8 mouse cellular contexts compared by ENCODE assay signal in genomic region chr17:47593215-47593853, GRCm38 (mm10). TPM values are rescaled to one million over a fixed set of nuclear protein-coding genes. Genes with fewer than 3 reads are reported as not detected.
DNase-seq lines count a peak whose midpoint lies in the region; ATAC-seq lines count a peak whose summit lies in the region.

No protein-coding gene starts in this region.

- H3K4me3 ChIP-seq in hindbrain, embryonic 16.5 days (ENCODE audit: low read length), result peak overlapping the region; percentile 80
- H3K4me3 ChIP-seq in macrophage (ENCODE audit: inconsistent target), result peak overlapping the region; percentile 93

- peaks cover 22% of the 10 kb centered on the region for H3K4me1 ChIP-seq in hindbrain, embryonic 16.5 days (ENCODE audit: control insufficient read depth, insufficient read depth, low read depth, low read length)

- H3K36me3 ChIP-seq in hindbrain, embryonic 16.5 days (ENCODE audit: control insufficient read depth, insufficient read depth, low read length), result no peaks in the 10 kb centered on the region
- no peaks in the 10 kb centered on the region for H3K36me3 ChIP-seq in macrophage (ENCODE audit: inconsistent target)

- under 1% methylated on average over 50 of the region's 63 CpGs for WGBS in hindbrain, embryonic 16.5 days
- WGBS in macrophage (ENCODE audit: missing documents), result under 1% methylated on average over 46 of the region's 63 CpGs

- H3K4me2 ChIP-seq in hindbrain, embryonic 16.5 days (ENCODE audit: low read length), result peak overlapping the region; percentile 95

- H3K27ac ChIP-seq in hindbrain, embryonic 16.5 days (ENCODE audit: low read depth, low read length), result peak overlapping the region; percentile 81
- peak overlapping the region; percentile 79 for H3K27ac ChIP-seq in macrophage

- peak; percentile 92 for ATAC-seq in hindbrain, embryonic 16.5 days

- H3K9ac ChIP-seq in hindbrain, embryonic 16.5 days (ENCODE audit: low read depth, low read length), result peak overlapping the region; percentile 77

- H3K79me2 ChIP-seq in macrophage (ENCODE audit: inconsistent target), result peaks cover 31% of the 10 kb centered on the region

- DNase-seq in WW6 (ENCODE audit: low read depth, low spot score), result peak; percentile 75
- DNase-seq in cerebellum, postnatal 4 days (ENCODE audit: low spot score in 2 of 2), result peak; percentile 72 to 89
- peak; percentile 93 for DNase-seq in gastrocnemius, adult 18-20 months (ENCODE audit: low spot score)
- DNase-seq in left cerebral cortex, adult 18-20 months (ENCODE audit: low spot score in 2 of 2), result peak; percentile 91 to 94
- DNase-seq in right cerebral cortex, adult 18-20 months, result peak; percentile 92
- DNase-seq in urinary bladder, postnatal 10 days (ENCODE audit: low spot score), result peak; percentile 92

- no peaks in the 10 kb centered on the region for H3K9me3 ChIP-seq in hindbrain, embryonic 16.5 days (ENCODE audit: control insufficient read depth, low read length)

- no peaks in the 10 kb centered on the region; the same call in 1 of the 2 replicates for H3K27me3 ChIP-seq in hindbrain, embryonic 16.5 days (replicated peaks; ENCODE audit: control insufficient read depth, insufficient read depth, low read length)

RNA-seq across cellular contexts. Expression of gene Bysl, which starts 18.0 kb away (rescaled TPM):
- total RNA-seq in gastrocnemius, adult 18-20 months (2021), result 10 to 100 TPM; 13.9 to 15.3 TPM
- polyA plus RNA-seq in hindbrain, embryonic 16.5 days (2015; fragmentation: Nextera tagmentation; extraction: Ambion mirVana), result 35.5 and 37.8 TPM in 2 replicates
- total RNA-seq in left cerebral cortex, adult 18-20 months (2021), result 10 to 100 TPM; 18.3 to 18.7 TPM
- total RNA-seq in macrophage (2018; cell fraction: chromatin; rRNA removed), result 1 to 10 TPM in 24 of 26 experiments, under 1 TPM in 2; 0.71 to 5.9 (median 1.9) TPM
- 1 to 10 TPM; 3.0 to 7.7 (median 5.6) TPM for total RNA-seq in macrophage (2018; cell fraction: cytosol; rRNA removed)
- total RNA-seq in macrophage (2018; cell fraction: nucleus; rRNA removed), result 1 to 10 TPM in 25 of 26 experiments, under 1 TPM in 1; 0.96 to 9.3 (median 3.0) TPM
- 4.6 to 14.0 TPM (median 5.4 TPM) in 3 replicates for polyA plus RNA-seq in macrophage (2018)

RNA-seq across cellular contexts. Expression of gene Med20, which starts 18.0 kb away (rescaled TPM):
- total RNA-seq in gastrocnemius, adult 18-20 months (2021), result 10 to 100 TPM; 14.7 to 15.4 TPM
- polyA plus RNA-seq in hindbrain, embryonic 16.5 days (2015; fragmentation: Nextera tagmentation; extraction: Ambion mirVana), result 43.7 and 45.3 TPM in 2 replicates
- total RNA-seq in left cerebral cortex, adult 18-20 months (2021), result 10 to 100 TPM; 33.0 to 33.5 TPM
- total RNA-seq in macrophage (2018; cell fraction: chromatin; rRNA removed), result 100 to 1,000 TPM in 15 of 26 experiments, 10 to 100 TPM in 11; 66.7 to 129 (median 103) TPM
- 10 to 100 TPM in 25 of 26 experiments, 1 to 10 TPM in 1; 7.7 to 22.3 (median 17.3) TPM for total RNA-seq in macrophage (2018; cell fraction: cytosol; rRNA removed)
- 10 to 100 TPM; 37.8 to 68.8 (median 53.4) TPM for total RNA-seq in macrophage (2018; cell fraction: nucleus; rRNA removed)
- 12.7 to 20.9 TPM (median 20.4 TPM) in 3 replicates for polyA plus RNA-seq in macrophage (2018)

RNA-seq across cellular contexts. Expression of gene Gm20517, which starts 18.1 kb away (rescaled TPM):
- total RNA-seq in gastrocnemius, adult 18-20 months (2021), result 1 to 10 TPM; 1.6 to 2.6 TPM
- polyA plus RNA-seq in hindbrain, embryonic 16.5 days (2015; fragmentation: Nextera tagmentation; extraction: Ambion mirVana), result 1.7 and 1.9 TPM in 2 replicates
- 1 to 10 TPM; 3.3 to 8.3 TPM for total RNA-seq in left cerebral cortex, adult 18-20 months (2021)
- 10 to 100 TPM in 21 of 26 experiments, 1 to 10 TPM in 5; 6.6 to 33.7 (median 20.1) TPM for total RNA-seq in macrophage (2018; cell fraction: chromatin; rRNA removed)
- total RNA-seq in macrophage (2018; cell fraction: cytosol; rRNA removed), result 1 to 10 TPM in 22 of 26 experiments, under 1 TPM in 4; 0.57 to 2.1 (median 1.3) TPM
- total RNA-seq in macrophage (2018; cell fraction: nucleus; rRNA removed), result 10 to 100 TPM in 10 of 26 experiments, 1 to 10 TPM in 16; 2.2 to 18.3 (median 7.1) TPM
- polyA plus RNA-seq in macrophage (2018), result 1.4 to 3.8 TPM (median 1.4 TPM) in 3 replicates

RNA-seq across cellular contexts. Expression of gene Usp49, which starts 37.2 kb away (rescaled TPM):
- 1 to 10 TPM; 3.0 to 3.5 TPM for total RNA-seq in gastrocnemius, adult 18-20 months (2021)
- 5.2 TPM in 2 replicates for polyA plus RNA-seq in hindbrain, embryonic 16.5 days (2015; fragmentation: Nextera tagmentation; extraction: Ambion mirVana)
- total RNA-seq in left cerebral cortex, adult 18-20 months (2021), result 10 to 100 TPM in 1 of 2 experiments, 1 to 10 TPM in 1; 8.0 to 11.3 TPM
- 10 to 100 TPM in 17 of 26 experiments, 1 to 10 TPM in 9; 6.8 to 24.0 (median 14.7) TPM for total RNA-seq in macrophage (2018; cell fraction: chromatin; rRNA removed)
- total RNA-seq in macrophage (2018; cell fraction: cytosol; rRNA removed), result 1 to 10 TPM in 25 of 26 experiments, under 1 TPM in 1; 0.96 to 4.4 (median 2.4) TPM
- 10 to 100 TPM in 9 of 26 experiments, 1 to 10 TPM in 17; 3.0 to 17.2 (median 8.8) TPM for total RNA-seq in macrophage (2018; cell fraction: nucleus; rRNA removed)
- 2.3 to 3.1 TPM (median 2.7 TPM) in 3 replicates for polyA plus RNA-seq in macrophage (2018)

Comparison
In these comparisons a context has a peak if more than half of its experiments do, and no peak if none do; other contexts are left out.
1. Peak in every context shown above with its lines: DNase-seq, ATAC-seq, H3K4me3 ChIP-seq and H3K27ac ChIP-seq.